Mouse (Mus musculus) embryo, embryonic 10.5 days (tissue): Measurements from ENCODE around the gene Zbtb38.
"Not testable (repeated sequence)": the region's sequence is repeated elsewhere in the genome, so short reads cannot be mapped to it uniquely, and the experiment has no call there.

Experiments used
- DNase-seq: peaks from one replicate; pipeline ENCODE4 v3.0.0-alpha.2; 2015; ENCODE audit warnings: low spot score

Gene Zbtb38

DNA sequence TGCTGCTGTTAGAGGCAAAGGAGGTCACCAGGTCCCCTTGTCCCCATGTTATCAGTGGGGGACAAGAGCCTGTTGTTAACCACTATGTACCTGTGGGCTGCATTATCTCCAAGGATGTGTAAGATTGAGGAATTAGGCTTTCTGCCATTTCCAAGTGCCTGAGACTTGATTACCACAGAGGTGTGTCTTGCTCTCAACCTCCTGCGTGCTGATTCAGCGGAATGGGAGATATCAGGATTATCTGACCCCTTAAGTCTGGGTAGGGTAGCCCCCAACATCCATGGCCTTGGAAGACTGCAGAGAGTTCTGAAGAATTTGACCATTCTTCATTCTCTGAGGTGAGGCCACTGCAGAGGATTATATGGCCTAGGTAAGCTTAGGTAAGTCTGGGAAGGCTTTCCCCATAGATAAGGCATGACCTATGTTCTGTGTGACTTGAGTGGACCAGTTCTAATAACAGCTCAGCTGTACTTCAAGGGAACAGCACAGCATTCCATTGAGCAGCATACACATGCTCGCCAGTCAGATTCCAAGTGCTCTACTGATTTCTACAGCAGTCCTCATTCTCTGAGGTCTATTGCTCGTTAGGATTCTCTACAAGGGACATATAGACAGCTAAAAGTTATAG lies 68.4 kb downstream of the Zbtb38 start:
- DNase-seq: no peak

DNA sequence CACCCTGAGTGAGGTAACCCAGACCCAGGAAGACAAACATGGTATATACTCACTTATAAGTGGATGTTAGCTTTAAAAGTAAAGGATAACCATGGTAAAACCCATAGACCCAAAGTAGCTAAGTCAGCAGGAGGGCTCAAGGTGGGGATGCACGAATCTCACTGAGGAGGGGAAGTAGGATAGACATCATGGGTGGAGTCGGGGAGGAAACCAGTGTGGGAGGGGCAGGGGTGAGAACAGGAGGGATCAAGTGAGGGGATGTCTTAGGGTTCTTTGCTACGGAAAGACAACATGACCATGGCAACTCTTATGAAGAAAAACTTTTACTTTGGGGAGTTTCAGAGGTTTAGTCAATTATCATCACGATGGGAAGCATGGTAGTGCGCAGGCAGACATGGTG lies 74.0 kb downstream of the Zbtb38 start:
- no peak for DNase-seq

DNA sequence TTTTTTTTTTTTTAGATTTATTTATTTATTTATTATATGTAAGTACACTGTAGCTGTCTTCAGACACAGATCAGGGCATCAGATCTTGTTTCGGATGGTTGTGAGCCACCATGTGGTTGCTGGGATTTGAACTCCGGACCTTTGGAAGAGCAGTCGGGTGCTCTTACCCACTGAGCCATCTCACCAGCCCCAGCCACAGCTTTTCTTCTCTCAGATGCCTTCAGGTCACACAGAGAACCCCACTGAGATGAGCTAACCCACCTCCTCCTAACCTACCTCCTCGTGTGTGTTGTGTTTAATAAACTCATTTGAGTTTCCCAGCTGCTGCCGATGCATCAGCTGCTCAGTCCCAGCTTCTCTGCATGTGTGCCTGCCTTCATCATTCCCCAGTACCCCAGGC lies 74.9 kb downstream of the Zbtb38 start:
- not testable (repeated sequence) for DNase-seq

DNA sequence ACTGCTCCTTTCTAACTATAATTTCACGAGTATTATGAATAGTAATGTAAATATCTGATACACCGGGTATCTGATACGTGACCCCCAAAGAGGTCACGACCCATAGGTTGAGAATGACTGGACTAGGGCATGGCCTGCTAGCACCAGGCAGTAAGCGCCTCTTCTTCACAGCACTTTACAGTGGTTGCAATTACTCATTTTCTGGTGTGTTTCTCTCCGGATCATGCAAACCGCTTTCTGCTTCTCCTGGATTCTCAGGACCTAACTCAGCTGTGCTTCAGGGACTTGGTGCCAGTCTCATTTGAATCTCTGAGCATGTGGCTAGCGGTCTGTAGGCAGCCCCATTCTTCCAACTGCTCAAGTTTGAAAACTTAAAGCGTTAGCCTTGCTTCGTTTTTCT lies 76.0 kb downstream of the Zbtb38 start:
- no peak for DNase-seq

DNA sequence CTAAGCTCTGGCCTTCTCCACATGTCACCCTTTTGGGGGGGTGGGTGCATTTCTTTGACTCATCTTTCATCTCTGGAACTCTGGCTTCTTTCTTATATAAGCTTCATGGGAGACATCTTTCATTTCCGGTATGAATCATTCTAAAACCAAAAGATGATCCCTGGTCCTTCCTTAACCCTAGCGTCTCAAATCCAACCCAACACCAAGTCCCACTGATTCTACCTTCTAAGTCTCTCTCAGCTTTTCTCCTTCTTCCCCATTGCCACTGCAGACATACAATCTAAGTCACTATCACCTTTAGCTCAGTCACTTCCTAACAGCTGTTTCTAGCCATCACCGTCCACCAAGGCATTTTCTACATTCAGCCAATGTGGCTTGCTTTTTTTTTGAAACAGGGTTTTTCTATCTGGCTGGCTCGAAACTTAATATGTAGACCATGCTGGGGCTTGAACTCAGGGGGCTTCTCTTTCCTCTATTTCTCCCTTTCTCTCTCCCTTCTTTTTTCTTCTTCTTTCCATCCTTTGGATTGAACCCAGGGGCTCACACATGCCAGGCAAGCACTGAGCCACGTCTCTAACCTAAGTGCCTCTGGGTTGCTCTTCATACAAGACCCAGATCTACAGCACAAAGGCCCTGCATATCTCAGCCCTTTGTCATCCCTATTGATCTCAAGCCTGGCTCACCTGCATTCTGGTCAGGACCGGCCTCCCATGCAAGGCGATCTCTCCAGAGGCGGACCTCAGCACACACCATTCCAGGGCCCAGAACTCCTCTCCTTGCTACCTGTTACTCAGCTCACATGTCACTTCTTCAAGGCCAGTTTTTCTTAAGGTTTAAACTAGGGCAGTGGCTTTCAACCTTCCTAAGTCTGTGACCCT lies 76.6 kb downstream of the Zbtb38 start:
- DNase-seq: no peak

DNA sequence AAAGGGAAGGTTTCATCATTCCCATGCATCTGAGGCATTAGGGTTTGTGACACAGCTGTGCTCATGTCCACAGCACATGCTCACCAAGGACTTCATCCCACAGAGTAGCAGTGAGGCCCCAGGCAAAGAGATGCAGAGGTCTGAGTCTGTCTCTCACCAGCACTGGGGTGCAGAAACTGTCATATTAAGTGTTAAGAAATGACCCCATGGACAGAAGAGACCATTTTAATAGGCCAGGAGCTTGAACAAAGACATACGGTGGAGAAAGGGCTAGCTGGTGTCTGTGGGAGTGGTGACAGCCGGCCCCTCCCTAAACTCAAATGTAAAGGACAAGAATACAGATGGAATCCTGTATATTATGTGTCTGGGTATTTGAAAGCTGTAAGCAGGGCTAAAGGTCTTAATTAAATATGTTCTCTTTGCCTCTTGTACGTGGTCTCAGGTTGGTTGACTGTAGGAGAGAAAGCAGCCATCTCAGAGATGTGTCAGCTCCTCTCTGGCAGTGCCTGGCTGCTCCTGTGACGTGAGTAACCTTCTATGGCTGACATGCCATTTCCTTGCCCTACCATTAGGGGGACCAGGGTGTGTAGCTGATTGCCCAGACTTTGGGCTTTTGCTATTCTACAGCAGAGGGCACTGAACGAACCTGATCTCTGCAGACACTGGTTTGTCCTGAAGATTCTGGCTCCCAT lies 77.4 kb downstream of the Zbtb38 start:
- DNase-seq: peak; percentile 75

DNA sequence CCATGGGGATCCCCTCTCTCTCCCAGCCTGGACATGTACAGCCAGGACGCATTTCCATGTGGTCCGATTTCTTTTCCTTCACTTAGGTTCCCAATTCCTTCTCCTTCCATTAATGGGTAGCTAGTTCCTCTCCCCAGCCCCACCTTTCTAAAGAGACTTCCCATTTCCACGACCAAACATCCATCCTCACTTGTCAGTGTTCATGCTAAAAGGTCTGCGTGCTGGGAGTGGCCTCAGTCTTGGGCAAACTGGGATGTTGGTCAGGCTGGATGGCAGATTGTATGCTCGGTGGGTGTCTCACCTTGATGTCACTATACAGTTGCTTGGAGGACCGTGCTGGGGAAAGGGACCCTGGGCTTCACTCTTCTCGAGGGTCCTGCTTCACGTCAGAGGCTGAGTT lies 78.3 kb downstream of the Zbtb38 start:
- no peak for DNase-seq

DNA sequence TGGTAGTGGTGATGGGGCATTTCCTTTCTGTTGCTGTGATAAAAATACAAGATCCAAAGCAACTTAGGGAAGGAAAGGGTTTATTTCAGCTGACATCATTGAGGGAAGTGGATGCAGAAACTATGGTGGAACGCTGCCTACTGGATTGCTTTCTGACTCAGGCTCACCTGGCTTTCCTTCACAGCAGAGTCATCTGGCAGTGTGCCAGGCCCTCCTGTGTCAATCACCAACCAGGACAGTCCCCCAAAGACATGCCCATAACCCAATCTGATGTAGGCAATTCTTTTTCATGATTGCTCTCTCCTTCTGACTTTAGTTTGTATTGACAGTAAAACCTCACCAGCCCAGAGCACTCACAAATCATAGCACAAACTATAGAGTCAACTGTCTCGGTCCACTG lies 80.2 kb downstream of the Zbtb38 start:
- no peak for DNase-seq

DNA sequence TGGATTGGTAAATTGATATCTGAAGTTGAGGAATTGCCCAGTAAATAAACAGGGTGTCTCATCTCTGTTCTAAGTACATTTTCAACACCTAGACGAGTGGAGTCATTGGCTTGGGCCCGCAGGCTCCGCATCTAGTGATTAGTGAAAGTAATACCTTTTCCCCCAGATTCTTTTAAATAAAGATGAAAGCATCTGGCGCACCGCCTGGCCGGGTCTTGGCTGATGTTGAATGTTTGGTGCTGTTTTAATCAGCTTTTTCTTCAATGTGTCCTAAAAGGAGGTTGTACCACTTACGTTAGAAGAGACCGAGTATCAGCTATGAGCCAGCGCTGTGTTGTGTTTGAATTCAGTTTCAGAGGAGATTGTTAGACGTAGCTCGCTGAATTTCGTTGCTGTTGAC lies 81.4 kb downstream of the Zbtb38 start:
- no peak for DNase-seq

DNA sequence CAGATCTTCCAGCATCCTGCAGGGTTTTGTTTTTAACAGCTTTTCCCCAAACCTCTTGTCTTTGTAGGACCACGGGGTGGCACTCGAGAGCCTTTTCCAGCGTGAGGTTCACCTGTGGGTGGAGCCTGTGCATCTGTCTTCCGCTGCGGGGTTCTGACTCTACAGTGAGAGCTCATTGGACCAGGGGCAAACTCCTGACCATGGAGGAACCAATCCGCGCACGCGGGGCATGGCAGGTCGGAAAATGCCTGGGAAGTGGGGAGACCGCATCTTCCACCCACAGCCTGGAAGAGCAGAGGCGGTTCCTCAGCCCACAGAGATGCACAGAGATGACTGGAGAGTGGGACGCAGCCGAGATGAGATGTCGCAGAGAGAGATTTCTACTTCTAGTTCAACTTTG lies 82.8 kb downstream of the Zbtb38 start:
- peak; percentile 98 for DNase-seq

DNA sequence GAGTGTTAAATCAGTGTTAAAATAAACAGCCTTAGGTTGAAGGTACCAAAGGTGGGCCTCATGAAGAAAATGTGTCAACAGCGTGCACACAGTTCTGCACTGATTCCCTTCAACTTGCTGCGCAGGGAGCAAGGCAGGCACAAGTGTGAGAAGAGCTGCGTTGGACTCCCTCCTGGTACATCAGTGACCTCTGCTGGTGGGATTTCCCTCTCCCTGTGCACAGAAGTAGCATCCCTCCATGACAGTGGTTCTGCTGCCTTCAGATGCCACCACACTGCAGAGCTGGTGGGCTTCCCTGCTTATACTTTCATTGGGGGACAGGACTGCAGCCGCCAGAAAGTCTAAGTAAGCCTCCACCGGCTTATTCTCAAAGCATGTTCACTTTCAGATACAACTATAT lies 84.0 kb downstream of the Zbtb38 start:
- DNase-seq: peak; percentile 75

DNA sequence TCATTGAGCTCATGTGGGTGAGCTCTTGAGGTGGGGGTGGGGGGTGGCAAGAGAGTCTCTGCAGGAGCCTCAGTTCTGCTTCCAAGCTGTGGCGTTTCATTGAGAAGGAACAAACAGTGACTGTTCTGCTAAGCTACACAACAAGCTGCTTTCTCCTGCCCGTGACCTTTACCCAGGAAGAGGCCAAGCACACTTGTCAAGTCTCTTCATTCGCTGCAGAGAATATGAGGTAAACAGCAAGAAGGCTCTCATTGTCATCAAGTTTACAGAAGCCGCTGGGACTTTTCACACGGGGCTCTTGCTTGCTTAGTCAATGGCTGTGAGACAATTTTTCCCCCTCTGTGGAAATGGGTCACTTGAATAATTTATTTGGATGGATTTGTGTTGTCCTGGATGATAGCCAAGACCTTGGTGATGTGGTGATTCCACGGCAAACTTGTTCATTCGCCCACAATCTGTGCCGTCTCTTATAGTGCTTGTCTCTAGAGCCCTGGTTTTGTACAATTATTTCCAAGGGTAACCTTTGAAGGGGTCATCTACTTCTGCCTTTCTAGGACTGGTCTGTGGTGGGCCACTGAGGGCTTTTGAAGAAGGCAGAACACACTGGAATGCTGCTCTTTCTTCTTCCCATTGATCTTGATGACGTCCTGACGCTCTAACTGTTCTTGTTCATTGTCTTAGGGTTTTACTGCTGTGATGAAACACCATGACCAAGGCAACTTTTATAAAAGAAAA lies 92.0 kb downstream of the Zbtb38 start:
- peak; percentile 30 for DNase-seq

DNA sequence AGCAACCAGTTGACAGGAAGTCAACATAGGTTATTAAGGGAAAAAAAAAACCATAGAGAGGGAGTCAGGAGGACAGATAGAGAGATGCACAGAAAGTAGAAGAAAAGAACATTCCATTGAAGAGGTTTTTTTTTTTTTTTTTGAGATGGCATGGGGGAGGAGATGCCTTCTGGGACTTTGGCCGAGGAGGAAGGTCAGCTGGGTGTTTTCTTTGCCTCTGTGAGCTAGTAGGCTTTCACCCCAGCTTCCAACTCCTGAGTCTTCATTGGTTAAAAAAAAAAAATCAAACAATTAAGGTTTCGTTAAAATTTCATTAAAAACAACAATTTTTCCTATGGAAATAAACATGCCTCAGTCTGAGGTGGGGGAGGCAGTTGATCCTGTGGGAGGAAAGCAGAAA lies 92.8 kb downstream of the Zbtb38 start:
- DNase-seq: no peak

DNA sequence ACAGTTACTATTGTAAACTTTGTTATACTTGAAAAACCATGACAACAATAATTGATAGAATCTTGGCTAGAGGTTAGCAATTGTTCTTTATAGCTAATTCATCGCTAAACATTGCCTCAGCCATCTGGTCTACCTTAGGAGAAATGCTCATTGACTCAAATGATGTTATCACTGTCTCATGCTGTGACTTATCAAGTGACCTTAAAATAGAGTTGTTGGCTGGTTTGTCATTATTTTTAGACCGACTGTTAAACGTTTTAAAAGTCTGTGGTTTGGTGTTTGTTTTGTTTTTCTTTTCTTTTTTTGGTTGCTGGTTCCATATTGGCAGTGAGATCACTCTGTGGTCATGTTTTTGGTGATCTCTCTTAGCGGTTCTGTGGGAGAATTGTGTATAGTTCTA lies 99.1 kb downstream of the Zbtb38 start:
- no peak for DNase-seq

DNA sequence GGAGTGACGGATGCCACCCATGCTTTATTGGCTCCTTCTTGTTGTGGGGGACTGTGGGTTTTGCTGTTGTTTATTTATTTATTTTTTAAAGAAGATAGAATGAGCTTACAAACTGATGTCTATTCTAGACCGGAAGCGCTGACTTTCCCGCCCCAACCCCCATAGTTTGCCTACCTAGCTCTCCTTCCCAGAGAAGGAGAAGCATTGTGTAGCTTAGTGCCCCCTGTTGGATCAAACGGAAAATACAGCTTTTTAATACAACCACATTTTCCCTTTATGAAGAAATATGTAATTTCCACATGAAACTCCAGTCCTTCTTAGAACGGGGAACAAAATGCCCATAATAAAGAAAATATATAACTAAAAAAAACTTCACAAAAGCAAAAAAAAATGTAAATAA lies 99.9 kb downstream of the Zbtb38 start:
- DNase-seq: peak; percentile 62

DNA sequence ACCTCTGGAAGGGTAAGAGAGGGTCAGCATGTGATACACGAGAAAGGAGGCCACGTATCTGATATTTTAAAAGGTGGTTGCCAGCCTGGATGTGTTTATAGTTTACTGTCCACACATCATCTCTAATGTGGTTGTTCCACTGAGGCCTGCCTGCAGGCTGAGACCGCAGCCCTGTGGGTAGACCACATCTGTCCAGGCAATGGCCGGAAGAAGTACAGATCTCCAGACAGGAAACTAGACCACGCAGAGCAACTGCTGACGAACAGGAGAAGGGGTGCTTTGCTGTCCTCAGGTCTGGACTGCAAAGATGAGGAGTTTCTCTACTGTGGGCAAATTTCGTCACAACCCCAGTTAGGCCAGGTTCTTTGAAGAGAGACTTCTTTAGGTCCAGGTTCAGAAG lies 101.8 kb downstream of the Zbtb38 start:
- no peak for DNase-seq

DNA sequence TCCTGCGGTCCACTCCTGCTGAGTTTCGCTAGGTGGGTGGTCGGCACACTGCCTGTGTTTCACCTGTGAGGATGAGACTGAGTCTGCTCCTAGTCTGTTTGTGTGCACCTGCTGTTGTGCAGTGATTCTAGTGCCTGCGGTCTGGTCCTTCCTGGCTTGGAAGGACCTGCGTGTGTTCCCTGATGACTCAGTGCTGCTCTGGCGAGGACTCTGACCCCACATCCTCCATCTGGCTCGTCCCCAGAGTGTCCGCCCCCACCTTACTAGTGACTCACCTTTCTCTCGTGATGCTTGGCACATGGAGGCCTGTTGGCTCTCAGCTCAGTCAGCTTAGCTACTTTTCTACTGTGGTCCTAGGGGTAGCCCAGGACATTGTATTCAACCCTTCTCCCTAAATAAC lies 102.7 kb downstream of the Zbtb38 start:
- no peak for DNase-seq

DNA sequence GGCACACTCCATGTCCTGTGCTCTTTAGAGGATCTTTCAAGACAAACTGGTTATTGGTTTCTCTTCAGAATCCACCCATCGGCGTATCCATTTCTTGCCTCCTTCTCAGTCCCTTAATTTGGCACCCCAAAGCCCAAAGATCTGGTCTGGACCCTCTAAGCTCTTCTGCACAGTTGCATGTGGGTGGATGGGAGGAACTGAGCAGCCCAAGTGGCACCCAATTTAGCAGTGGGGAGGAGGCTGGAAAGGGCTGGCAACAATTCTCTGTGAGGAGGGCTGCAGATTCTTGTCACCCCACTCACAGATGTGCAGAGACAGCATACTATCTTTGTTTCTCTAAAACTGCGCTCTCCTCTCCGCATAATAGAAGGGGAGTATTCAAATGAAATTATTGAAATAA lies 103.3 kb downstream of the Zbtb38 start:
- no peak for DNase-seq

DNA sequence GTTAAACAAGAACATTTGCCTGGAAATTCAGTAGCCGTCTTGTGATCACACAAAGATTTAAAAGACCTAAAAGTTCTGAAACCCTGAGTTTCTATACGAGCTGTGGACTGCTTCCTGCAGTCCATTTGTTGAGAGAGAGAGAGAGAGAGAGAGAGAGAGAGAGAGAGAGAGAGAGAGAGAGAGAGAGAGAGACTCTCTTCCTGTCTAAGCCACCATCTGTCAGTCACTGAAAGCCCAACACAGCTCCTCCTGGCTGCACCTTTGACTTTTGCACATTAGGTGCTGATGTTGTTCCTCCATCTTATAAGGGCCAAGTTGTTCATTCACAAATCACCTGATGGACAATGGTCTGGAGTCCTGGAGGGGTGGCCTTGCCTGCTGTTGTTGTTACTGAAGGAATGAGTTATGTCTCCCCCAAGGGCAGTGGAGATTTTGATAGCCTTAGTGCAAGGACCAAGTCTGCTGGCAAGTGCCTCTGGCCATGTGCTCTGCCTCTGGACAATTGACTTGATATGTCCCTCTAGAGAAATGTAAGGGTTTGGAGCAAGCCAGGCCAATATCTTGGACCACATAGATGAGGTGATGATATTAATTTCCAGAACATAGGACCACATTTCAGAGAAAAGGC lies 105.8 kb downstream of the Zbtb38 start:
- DNase-seq: no peak

DNA sequence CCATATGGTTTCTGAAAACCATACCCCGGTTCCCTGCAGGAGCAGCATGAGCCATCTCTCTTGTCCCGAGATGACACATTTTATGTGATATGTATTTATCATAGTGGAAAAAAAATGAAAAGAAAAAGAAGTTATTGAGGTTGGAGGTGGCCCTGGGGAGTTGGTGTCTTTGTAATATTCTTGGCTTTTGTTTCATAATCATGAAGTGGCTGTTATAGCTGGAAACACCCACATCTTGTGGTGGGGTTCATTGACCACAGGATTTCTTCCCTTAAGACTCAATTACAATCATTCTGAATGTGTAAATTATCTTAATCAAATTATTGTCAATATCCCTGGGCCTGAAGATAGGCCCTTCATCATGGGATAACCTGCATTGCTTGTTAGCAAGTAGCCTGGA lies 107.8 kb downstream of the Zbtb38 start:
- no peak for DNase-seq

DNA sequence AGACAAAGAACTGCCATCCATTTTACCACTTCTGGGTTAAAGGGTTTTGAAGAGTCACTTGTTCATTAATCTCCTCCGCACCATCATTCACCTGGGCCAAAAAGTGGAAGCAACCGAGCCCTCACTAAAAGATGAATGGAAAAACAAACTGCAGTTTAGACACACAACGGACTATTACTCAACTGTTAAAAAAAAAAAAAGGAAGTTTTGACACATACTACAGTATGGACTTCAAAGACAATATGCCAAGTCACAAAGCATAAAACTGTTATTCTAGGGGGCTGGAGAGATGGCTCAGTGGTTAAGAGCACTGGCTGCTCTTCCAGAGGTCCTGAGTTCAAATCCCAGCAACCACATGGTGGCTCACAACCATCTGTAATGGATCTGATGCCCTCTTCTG lies 108.6 kb downstream of the Zbtb38 start:
- not testable (repeated sequence) for DNase-seq

DNA sequence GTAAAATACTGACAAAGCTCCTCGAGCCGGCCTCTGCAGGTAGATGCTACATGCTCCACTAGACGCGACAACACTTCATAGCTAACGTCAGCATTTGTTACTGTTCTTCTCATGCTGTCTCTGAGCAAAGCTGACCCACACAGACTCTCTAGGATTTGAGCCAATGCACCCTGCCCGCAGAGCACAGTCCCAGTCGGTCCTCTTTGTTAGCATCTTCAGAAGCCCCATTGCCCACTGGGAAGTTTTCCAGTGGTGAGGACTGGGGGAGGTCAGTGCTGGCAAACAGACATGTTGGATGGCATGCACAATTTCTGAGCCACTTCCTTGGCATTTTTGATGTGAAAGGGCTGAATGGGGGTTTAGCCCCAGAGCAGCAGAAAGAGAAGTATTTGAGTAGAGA lies 113.2 kb downstream of the Zbtb38 start:
- DNase-seq: no peak
